Mouse (Mus musculus): ENCODE measurements around the gene Reln.

DNA sequence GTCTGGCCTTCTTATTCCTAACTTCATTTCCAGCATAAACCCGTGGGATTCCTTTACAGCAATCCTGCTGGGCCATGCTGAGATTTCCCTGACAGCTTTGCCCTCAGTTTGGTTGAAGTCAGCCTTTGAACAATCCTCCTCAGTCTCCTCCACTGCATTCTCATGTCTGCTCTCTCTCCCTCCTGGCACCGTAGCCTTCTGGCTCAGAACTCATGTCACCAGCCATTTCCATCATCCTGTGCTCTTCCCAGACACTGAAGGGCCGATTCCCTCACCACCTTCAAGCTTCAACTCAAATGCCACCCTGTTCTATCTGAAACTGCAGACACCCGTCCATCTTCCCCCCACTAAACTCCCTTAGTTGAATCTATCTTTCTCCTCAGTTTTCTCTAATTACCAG is 53.1 kb downstream of the Reln start:
- TF ChIP-seq CTCF (conservative IDR thresholded peaks at IDR 0.05; ENCODE audit: low read length) = no peak
- TF ChIP-seq POU5F1 (IDR thresholded peaks at IDR 0.05; ENCODE audit: borderline replicate concordance, low read length) = no peak
- no peak for TF ChIP-seq NANOG (IDR thresholded peaks at IDR 0.05; ENCODE audit: borderline replicate concordance, low read length)
